Mouse (Mus musculus): ENCODE measurements around the gene Nhej1.

Gene Nhej1

DNA sequence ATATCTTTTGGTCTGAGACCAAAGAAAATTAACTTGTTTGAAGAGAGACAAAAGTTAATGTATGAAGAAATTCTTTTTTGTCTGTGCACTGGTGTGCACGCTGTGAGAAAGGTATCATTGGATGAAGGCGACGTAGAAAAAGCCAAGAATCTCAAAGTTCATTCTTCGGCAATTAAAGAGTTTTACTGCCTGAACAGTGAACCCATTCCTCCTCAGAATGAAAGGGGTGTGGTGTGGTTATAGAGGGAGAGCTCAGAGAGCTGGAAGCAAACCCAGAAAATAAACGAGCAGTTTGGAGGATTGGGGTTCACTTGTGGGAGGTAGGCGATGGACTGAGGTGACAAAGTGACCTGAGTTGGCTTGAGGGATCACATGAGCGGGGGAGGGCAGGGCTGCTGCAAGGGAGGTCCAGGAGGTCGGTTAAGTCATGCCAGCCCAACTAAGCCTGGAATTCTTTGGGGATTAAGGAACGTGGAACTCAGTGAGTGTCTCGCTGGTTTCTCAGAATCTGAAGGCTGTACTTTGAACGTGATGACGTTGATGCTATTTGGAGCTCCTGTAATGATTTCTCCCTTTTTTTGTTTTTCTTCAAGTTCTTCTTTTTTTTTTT is 188.7 kb downstream of the Nhej1 start:
- DNase-seq (ENCODE audit: low spot score in 2 of 2) = no peak

DNA sequence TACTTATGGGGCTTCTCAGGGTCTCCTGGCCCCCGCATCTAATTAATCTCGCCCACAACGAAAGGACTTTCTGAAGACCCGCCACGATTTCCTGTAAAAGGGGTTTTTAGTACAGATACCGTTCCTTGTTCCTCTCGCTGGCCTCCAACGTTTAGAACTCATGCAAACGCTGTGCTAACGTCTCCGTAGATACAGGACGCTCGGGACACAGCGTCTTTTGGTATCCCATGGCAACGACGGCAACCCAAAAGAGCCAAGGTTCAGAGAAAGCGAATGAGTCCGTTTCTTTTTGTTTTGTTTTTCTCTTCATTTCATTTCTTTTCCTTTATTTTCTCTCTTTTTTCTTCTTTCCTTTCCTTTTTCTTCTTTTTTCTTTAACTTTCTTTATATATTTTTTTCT is 189.6 kb downstream of the Nhej1 start, which contains the start of gene Cfap65:
TSS of gene Cfap65 (minus strand) at position 198 of the 400 bp plus-strand sequence.
- no peak for DNase-seq (ENCODE audit: low spot score in 2 of 2)

DNA sequence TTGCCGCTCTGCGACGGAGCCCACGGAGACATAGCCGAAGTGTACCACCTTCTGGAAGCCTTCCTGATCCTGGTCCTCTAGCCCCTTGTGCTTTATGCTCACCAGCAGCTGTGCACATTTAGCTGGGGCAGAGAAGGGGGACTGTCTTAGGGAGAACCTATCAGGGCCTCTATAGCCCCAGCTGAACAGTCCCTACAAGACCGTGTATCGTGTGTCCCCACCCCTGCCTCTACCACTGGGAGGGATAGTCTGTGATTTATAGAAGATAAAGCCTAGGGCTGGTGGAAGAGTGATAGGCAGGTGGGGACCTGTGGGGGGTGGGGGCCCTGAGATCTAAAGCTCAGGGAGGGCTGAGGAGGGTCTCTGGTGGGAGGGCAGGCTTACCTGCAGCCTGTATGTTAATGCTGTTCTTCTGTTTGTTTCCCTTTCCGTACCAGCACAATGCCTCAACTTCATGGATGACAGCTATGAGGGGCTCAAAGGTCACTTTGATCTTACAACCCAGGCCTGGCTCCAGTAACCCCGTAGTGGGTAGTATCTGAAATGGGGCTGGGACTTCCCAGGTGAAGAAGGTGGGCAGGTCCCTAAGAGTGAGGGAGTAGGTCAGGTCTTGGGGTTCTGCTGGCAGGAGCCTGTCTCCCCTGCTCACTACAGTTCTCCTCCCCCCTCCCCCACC is 197.2 kb downstream of the Nhej1 start:
- no peak for DNase-seq (ENCODE audit: low spot score in 2 of 2)

DNA sequence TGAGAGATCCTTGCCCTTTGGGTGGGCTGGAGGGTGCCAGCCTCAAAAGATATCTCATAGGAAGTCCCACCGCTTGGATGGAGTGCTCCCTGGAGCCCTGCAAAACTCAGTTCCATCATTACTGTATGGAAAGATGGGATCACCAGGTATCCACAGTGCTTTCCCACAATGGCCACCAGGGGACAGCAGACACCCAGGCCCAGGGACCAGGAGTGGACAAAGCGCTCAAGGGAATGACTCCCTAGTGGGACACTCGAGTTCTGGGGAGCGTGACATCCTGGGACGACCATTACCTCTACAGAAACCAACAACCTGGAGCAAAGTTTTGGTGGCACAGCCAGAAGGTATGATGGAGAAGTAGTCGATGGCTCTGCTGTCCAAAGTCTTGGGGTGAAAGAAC is 198.3 kb downstream of the Nhej1 start:
- no peak for DNase-seq (ENCODE audit: low spot score in 2 of 2)

DNA sequence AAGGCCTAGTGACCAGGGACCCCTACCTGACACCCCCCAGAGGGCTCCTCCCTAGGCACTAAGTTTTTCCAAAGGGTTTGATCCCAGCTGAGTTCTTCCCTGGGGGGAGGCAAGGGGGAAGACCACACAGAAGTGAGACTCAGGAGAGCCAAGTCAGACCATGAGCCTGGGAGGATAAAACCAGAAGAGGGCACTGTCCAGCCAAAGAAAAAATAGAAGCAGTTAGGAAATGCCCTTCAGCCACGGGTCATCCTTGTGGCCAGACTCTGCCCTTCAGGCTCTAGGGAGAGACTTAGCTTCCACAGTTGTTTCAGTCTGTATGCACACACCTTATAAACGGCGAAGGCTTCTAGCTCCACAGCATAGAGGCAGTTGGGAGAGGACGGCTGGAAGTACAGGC is 200.5 kb downstream of the Nhej1 start:
- no peak for DNase-seq (ENCODE audit: low spot score in 2 of 2)

Data from natural killer cell, adult 2 months (primary cell).